Mouse (Mus musculus) right cerebral cortex, postnatal 4 days (tissue): ENCODE data around the gene 9130023H24Rik.
A peak's percentile ranks its signal among the peaks of the same experiment; 100 is the strongest.

Source experiments
- DNase-seq: peaks from one replicate; pipeline ENCODE4 v3.0.0-alpha.2; 2022

9130023H24Rik gene

DNA sequence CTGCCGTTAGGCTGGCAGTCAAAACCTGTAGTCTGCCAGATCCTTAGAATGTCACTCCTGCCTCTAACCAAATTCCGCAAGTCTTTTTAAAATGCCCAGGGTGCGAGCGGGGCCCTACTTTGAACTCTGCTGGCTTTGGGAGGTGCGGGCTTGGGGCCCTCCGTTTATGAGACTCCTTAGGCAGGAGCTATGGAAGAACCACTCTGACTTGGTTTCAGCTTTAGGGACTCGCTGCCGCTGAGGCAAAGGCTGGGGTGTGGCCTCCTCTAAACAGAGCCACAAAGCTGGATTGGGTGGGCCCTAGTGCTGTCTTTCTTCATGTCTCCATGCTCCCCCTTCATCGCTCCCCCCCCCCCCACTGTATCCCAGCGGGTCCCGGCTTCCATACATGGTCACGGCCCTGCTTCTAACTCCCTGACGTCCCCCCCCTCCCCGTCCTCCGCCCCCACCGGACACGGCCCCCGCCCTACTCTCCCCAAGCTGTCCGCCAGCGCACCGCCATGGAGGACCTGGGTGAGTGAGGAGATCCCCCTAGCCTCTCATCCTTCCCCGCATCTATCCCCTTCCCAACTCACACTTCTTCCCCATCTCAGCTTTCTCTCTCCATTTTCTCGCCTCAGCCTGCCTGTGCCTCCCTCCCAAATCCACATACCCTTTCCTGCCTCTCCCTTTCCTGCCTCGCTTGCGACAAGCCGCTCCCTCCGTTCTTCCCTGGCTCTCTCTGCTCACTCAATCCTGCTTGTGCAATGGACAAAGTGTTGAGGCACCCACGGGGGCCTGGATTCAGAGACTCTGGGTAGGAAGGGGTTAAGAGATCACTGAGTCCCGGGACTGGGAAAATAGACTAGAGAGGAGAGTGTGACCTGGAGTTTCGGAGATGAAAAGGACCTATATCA lies 8.9 kb upstream of the 9130023H24Rik start, which contains the start of gene Tgfb1i1:
Gene Tgfb1i1 (plus strand): TSS at position 317 of the 896 bp plus-strand sequence.
- DNase-seq, result peak; percentile 60

DNA sequence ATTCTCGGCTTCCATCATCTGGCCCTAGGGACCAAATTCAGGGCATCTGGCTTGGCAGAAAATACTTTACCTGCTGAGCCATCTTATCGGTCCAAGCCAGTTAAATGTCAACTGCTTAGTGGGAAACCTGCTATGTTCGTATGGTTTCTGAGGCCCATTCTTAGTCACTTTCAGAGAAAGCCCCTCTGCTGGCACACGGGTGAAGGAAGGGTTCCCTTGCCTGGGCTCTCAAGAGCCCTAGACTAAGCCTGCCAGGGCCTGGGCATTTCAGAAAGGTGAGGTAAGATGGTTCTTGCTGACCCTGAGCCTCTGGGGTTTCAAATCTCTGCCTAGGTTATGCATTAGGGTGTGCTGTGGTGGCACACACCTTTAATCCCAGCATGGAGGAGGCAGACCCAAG lies 7.7 kb upstream of the 9130023H24Rik start:
- DNase-seq, result no peak

- DNase-seq, result no peak
Measured at GRCm38 (mm10) chr7:128244410-128245025, 6.7 kb upstream of the 9130023H24Rik start.

DNA sequence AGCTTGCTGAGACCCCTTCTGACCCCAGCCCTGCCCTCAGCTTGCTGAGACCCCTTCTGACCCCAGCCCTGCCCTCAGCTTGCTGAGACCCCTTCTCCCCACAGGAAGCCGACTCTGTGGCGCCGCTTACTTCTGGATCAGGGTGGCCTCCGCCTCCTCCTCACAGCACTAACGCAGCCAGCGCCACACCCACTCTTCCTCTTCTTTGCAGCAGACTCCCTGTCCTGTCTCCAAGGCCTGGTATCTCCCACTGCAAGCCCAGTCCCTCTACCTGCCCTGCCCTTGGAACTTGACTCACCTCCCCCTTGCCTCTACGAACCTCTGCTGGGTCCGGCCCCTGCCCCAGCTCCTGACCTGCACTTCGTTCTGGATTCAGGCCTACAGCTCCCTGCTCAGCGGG lies 6.1 kb upstream of the 9130023H24Rik start:
- DNase-seq, result no peak

DNA sequence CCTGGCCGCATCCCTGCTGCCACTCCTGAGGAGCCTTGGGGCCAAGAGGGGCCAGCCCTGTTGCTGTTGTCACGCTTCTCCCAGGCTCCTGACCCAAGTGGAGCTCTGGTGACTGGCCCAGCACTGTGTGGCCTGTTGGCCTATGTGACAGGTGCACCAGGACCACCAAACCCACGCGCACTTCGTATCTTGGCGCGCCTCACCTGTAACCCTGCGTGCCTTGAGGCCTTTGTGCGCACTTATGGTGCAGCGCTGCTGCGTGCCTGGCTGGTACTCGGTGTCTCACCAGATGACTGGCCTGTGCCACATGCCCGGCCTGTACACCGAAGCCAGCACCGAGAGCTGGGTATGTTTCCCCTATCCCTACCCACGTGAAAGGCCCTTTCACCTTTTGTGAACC lies 4.5 kb upstream of the 9130023H24Rik start:
- no peak for DNase-seq

GRCm38 (mm10) chr7:128240131-128240784 lies 2.4 kb upstream of the 9130023H24Rik start:
- no peak for DNase-seq

GRCm38 (mm10) chr7:128238991-128239390 lies 1.2 kb upstream of the 9130023H24Rik start:
- no peak for DNase-seq

GRCm38 (mm10) chr7:128237593-128237926 lies 271 bp downstream of the 9130023H24Rik start:
- DNase-seq, result no peak

GRCm38 (mm10) chr7:128236856-128237592 lies 807 bp downstream of the 9130023H24Rik start, which contains the start of gene Armc5:
Gene Armc5, plus strand, starts transcription at chr7:128237342.
- DNase-seq, result peak; percentile 82

- DNase-seq, result no peak
Measured at GRCm38 (mm10) chr7:128236426-128236825, 1.4 kb downstream of the 9130023H24Rik start.

DNA sequence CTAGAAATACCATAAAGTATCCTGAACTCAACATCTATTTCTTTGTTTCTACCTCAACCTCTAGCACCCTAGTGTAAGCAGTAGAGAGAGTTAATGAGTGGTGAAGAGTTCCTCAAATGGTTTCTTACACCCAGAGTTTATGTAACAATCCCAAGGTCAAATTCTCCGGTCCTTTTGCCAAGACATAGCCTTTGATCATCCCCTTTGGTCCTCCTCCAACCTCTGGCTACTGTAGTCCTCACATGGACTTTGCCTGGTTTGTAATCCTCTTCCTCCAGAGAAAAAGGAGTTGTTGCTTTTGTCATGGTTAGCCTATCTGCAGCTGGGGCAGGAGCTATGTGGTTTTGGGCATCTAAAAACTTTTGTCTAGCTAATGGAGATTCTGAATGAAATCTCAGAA lies 2.4 kb downstream of the 9130023H24Rik start:
- DNase-seq, result no peak

DNA sequence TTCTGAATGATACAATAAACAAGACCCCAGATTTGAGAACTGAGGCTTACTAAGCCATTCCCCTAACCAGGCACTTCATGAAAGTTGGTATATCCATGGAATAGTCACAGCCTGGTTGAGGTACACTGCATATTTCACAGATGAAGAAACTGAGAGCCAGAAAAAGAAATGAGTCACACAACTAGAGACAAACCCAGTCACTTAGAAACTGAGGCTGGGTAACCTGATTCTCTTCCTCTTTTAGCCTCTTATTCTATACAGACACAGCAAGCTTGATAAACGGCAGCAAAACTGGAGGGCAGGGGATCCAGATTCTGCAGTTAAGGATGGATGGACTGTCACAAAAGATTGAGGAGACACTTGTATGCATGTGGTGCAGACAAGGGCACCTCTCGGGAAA lies 3.0 kb downstream of the 9130023H24Rik start:
- no peak for DNase-seq

DNA sequence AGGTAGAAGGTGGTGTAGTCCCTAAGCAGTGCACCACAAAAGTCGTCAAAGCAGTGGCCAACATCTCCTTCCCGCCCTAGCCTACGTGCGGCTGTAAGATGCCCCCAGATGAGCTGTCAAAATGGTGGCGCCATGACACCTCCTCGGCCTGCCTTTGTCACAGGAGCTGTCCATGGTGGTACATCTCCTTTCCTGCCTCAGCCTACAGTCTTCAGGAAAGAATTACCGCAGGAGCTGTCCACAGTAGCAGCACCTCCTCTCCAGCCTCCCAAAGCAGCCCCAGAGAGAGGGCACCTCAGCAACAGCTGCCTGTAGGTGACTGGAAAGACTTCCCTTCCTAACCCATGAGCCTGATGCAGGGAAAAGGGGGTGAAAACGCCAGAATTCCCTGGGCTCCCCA lies 6.1 kb downstream of the 9130023H24Rik start:
- DNase-seq, result no peak

- DNase-seq, result no peak
Measured at GRCm38 (mm10) chr7:128220936-128221335, 16.9 kb downstream of the 9130023H24Rik start.

- DNase-seq, result no peak
Measured at GRCm38 (mm10) chr7:128219952-128220351, 17.9 kb downstream of the 9130023H24Rik start.

- no peak for DNase-seq
Measured at GRCm38 (mm10) chr7:128209826-128210225, 28.0 kb downstream of the 9130023H24Rik start.

- DNase-seq, result peak; percentile 65
Measured at GRCm38 (mm10) chr7:128208187-128208586, 29.6 kb downstream of the 9130023H24Rik start.

- DNase-seq, result no peak
Measured at GRCm38 (mm10) chr7:128206152-128206551, 31.7 kb downstream of the 9130023H24Rik start, which contains the start of gene Cox6a2. Gene Cox6a2, minus strand, starts transcription at chr7:128206387.

DNA sequence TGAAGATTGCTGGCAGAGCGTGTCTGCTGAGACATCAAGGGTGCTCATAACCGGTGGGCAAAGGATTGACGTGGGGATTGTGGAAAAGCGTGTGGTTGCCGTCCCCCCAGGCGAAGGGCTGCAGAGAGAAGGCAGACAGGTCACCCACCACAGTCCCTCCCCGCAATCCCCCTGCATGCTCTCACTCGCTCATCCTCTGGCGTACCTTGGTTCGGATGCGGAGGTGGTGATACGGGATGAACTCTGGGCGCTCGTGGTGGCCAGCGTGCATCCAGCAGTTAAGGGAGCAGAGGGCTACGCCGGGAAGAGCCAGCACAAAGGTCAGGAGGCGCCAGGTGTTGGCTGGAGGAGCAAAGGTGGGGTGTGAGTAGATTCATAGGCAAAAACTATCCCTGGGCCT lies 32.1 kb downstream of the 9130023H24Rik start:
- no peak for DNase-seq

- DNase-seq, result no peak
Measured at GRCm38 (mm10) chr7:128204179-128204578, 33.7 kb downstream of the 9130023H24Rik start.

- no peak for DNase-seq
Measured at GRCm38 (mm10) chr7:128203071-128203470, 34.8 kb downstream of the 9130023H24Rik start.

- DNase-seq, result no peak
Measured at GRCm38 (mm10) chr7:128201607-128202006, 36.2 kb downstream of the 9130023H24Rik start.
